Mouse (Mus musculus) cerebellum, postnatal 36 days (tissue): ENCODE results near the gene AL607142.1.

ENCODE experiments used
- DNase-seq, 2 experiments: peaks; one replicate each; pipeline ENCODE4 v3.0.0; 2021 to 2022; ENCODE audit warnings: mixed read lengths in 2 of 2

Gene AL607142.1

DNA sequence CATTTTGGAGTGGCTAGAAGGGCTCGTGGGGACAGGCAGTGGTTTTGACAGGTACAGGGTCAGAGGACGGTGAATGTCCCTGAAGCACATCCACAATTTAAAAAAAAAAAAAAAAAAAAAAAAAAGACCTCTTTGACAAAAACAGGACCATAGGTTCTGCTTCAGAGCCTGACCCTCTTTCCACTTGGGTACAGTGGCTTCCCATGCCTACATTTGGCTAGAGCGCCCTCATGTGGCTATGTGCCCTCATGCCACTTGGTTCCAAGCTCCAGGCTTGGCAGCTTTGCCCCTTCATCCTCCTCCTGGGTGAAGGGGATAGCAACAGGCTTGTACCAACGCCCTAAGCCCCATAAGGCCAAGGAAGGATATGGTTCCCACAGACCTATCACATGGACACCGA lies 39.8 kb downstream of the AL607142.1 start:
- peak; percentile 83 to 84 for DNase-seq

DNA sequence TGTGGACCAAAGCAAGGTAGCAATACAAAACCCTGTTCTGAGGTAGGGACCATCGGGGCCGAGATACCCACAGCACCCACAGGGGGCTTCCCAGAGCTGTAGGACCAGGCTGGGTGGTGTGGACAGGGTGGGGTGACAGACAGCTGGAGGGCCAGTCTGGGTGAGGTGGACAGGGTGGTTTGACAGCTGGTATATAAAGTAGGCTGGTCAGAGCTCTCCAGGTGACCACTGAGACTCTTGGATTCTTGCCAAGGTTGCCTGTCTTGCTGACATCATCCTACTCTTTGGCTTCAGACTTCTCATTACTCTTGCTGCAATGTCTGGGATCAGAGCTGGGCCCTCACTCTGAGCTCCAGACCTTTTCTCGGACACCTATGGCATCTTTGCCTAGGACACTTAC lies 41.6 kb downstream of the AL607142.1 start:
- DNase-seq: no peak

DNA sequence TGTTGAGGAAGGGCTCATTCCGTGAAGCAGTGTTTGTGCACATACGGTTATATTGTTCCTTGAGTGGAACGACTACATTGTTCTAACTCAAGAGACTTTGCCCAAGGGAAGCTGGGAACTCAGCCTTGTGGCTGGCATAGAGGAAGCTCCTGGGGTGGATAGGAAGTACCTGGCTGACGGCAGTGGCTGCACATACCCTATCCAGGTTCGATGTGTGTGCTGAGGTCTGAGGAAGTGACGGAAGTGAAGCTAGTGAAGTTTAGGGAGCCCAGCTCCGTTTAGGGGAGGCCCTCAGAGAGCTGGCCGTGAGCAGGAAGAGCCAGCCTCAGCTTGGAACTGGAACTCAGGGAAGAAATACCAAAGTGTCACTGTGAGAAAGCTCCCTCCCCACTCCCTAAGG lies 43.0 kb downstream of the AL607142.1 start:
- no peak for DNase-seq

DNA sequence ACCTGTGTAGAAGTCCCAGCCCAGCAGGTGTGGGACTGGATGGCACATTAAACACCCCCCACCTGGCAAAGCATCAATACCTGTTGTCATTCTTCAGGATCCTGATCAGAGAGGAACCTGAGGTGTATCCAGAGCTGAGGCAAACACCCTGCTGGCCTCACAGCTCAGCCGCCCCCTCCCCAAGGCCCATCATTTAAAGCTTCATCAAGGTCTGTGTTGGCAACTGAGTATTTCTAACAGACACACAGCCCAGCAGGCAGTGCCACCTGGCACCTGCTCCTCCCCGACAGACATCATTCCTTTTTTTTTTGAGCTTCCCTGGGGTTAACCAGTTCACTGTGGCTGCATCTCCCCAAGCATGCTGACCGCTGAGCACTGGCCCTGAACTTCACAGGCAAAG lies 50.7 kb downstream of the AL607142.1 start:
- DNase-seq: peak in 1 of 2 experiments; percentile 31

DNA sequence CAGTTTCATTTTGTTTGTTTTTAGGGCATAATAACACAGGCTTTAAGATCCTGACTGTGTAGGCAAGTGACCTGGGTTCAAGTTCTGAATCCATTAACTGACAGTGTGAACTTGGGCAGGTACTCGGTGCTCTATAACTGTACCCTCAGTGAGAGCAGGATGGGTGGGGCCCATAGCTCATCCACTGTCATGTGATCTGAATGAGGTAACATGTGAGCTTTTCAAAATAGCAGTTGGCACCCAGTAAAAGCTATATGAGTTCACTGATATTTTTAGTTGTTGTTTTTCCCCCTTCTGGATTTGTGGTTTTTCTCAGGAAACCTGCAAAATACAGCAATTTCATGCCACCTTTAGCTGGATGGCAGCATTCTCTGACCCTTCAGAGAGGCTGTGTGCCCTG lies 51.5 kb downstream of the AL607142.1 start:
- no peak for DNase-seq

DNA sequence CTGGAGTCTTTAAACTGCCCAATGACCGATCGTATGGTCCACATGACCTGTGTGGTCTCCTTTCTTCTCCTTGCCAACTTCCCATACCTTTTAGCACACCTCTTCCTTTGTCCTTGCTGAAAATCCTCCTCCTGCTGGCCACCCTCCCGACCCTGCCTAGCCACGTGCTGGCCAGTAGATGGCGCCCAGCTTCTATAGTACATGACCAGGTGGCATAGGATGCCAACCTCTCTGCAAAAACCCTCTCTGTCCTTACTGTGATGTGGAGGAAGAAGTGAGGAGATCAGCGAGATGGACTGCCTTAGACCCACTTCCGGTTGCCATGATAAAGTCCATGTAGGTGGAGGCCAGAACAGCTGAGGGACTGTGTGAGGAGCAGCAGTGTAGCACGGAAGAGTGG lies 55.5 kb downstream of the AL607142.1 start:
- peak; percentile 84 to 88 for DNase-seq

DNA sequence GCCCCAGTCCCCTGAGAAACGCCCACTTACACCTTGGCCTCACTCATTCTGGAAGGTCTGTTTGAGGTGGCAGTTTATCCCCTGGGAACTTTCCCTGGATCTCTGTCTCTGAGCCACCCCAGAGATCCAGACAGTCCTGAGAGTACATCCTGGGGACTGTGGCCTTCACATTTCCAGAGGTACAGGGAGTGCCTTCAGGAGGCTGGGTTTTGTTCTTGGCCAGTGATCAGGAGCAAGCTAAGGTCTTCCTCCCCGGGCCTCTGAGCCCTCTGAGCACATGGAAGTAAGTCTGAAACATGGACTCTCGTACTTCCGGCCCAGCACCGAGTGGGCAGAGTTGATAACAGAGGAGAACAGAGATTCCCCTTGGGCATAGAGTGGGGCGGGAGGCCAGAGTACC lies 59.9 kb downstream of the AL607142.1 start:
- no peak for DNase-seq

DNA sequence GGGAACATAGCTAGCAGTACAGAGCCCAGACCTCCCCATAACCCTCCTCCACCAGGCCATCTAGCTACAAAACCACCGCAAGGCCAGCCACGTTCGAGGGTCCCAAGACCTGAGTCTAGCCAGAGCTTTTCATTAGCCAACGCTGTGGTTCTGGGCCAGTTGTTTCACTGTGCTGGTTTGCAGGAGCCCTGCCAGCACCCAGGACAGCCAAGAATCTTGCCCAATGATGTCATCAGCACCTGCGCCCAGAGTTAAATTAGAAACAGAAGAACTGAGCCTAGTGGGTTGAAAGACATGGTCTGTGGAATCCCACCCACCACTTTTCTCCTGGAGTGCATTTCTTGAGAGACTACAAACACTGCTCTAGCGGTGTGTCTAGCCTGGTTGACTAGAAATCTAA lies 61.3 kb downstream of the AL607142.1 start:
- DNase-seq: peak in 1 of 2 experiments; percentile 43

DNA sequence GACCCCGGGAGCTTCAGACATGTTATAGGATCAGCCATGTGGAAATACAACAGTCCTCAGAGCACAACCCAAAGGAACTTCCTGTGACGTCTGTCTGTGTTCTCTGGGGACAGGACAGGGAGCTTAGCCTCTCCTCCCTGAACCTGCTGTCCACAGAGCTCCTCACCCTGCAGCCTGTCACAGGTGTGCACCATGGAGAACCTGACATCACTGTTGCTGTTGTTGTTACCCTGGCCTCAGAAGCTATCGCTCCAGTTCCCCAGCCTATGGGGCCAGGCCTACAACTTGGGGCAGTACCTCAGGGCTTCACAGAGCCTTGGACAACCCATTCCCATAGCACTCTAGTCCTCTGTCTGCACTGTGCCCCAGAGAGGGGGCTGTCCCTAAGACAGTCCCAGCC lies 62.5 kb downstream of the AL607142.1 start:
- no peak for DNase-seq

DNA sequence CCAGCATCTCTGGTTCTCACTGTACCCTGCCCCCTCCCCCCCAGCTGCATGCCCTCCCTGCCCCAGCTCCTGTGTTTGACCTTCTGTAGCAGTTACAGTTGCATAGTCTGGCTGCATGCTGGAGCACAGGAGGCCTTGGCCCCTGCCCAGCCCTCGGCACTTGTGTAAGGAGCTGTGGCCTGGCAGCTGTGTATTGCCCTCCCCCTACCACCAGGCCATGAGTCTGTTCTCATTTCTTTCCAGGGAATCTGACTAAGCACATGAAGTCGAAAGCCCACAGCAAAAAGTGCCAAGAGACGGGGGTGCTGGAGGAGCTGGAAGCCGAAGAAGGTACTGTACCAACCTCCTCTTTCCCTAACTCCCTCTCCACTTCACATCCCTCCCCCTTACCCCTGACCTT lies 63.2 kb downstream of the AL607142.1 start:
- DNase-seq: no peak

DNA sequence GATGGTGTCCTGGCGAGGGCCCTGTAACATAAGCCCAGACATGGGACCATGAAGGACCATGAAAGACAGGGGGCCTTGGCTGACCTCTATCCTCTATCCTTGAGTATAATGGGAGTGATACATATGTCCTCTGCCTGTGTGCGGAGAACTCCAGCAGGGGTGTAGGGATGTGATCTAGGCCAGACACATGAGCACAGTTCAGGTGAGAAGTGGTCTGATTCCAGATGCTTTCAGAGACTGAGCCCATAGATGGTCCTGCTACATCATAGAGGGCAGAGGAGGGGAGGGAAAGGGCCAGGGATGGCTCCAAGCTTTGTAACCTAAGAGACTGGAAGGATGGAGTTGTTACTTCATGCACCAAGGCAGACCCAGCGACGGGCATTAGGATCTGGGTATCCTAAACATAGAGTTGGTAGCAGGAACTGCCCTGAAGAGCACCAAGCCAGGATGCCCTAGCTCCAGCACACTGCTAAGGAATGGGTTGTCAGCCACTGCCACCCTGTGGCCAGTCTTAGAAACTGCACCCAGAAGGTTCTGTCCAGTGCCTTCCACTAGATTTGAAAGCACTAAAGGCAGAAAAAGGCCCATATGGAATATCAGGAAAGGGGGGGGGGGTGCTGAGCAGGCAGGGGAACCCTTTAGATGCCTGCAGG lies 64.6 kb downstream of the AL607142.1 start:
- peak; percentile 68 to 72 for DNase-seq

DNA sequence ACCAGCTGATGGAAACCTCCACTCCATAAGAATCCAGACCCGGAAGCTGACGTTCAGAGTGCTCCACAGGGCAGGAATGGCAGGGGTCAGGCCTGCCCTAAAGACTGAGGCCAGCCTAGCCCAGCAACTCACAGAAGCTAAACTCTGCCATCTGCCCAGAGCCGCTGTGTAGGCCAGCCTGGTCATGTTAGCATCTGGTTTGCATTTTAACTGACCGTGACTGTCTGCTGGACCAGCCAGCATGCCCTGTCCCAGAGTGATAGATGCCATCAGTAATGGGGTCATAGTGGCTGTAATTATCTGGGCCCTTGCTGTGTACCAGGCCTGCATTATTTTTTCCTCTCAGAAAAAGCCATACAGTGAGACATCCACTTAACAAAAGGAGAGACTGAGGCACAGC lies 66.1 kb downstream of the AL607142.1 start:
- no peak for DNase-seq

DNA sequence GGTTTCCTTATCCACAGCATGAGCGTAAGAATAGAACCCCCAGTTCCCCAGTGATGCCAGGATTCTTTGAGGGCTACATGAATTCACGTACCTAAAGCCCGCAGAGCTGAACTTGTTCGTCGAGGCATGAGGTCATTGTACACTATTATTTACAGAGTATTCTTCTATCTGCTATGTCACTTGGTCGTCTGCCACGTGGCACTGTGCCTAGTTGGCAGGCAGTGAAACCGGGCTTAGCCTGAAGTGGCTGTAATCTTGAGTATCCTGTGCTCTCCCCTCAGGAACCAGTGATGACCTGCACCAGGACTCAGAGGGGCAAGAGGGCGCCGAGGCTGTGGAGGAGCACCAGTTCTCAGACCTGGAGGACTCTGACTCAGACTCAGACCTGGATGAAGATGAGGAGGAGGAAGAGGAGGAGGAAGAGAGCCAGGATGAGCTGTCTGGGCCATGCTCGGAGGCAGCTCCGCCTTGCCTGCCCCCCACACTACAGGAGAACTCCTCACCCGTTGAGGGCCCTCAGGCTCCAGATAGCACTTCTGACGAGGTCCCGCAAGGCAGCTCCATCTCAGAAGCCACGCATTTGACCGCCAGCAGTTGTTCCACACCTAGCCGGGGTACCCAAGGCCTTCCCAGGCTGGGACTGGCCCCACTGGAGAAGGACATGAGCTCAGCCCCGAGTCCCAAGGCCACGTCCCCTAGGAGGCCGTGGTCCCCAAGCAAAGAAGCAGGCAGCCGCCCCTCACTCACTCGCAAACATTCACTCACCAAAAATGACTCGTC lies 66.8 kb downstream of the AL607142.1 start:
- DNase-seq: peak; percentile 84

DNA sequence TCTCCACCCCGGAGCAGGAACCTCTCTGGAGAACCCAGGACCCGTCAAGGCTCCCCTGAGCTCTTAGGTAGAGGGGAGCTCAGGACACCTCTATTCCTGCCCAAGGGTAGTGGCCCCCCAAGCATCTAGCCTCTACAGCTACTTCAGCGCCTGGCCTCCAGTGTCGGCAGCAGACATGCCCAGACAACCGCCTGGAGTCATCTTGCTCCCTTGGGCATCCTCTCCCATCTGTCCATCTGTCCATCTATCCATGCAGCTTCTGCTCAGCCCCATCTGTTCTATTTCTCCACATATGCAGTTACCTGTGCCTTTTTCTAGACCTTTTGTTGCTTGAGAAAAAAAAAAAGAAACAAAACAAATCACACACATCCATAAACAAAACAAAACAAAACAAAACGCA lies 69.4 kb downstream of the AL607142.1 start:
- DNase-seq: no peak

DNA sequence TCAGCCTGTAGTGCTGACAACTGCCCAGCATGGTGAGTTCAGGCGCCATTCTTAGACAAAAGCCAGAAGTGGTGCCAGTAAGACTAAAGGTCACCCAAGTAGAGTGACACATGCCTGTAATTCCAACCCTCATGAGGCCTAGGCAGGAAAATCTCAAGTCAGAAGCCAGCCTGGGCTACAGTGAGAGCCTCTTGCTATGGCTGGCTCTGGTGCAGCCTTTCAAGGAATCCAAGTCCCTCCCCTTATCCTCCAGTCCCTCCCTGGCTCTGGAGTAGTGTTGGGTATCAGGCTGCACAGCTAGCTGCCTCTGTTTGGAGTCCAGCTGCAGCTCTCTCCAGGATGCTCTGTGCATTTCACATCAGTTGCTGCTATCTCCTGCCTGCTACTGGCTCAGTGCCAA lies 77.0 kb downstream of the AL607142.1 start:
- DNase-seq: no peak

DNA sequence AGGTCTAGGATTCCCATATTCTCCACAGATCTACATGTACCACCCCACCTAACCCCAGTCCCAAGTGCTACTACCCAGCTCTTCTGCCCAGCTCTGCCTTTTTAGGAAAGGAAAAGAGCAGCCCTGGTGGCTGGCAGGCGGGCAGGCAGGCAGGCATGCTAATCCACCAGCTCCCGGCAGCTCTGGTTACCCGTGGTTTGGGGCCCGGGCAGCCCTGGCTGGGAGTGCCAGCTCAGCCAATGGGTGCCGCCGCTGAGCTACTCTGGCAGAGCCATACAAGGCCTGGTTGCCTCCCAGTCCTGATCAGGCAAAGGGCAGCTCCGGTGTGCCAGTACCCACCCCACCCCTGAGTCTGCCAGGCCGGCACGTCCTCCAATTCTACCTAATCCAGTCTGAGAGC lies 78.1 kb downstream of the AL607142.1 start:
- peak in 1 of 2 experiments; percentile 33 for DNase-seq
